Mouse (Mus musculus) neural tube, embryonic 11.5 days (tissue): ENCODE data around the gene Tmtc1. TPM values are rescaled to one million over a fixed set of nuclear protein-coding genes. Genes with fewer than 3 reads are reported as not detected.

ENCODE experiments used
- ATAC-seq: fragments of 200-750 bp; cut with Nextera tagmentation; 2 replicates; pipeline ENCODE4 v1.8.0; 2017; ENCODE audit warnings: moderate number of reproducible peaks, mild to moderate bottlenecking, moderate TSS enrichment, moderate library complexity; ENCODE audit not compliant: insufficient read depth, low FRiP score, low TSS enrichment
- DNase-seq: peaks from one replicate; pipeline ENCODE4 v3.0.0-alpha.2; 2015; ENCODE audit warnings: low spot score
- H3K27ac ChIP-seq: fragments of 300-500 bp; sonication (generic); 2 replicates; pipeline ENCODE4 v1.5.1; 2014; ENCODE audit warnings: low read depth, mild to moderate bottlenecking, low read length
- H3K27me3 ChIP-seq: fragments of 300-500 bp; sonication (generic); 2 replicates; pipeline ENCODE4 v1.6.1; 2014; ENCODE audit warnings: mild to moderate bottlenecking, low read length, mixed read lengths; ENCODE audit not compliant: control insufficient read depth, insufficient read depth
- H3K36me3 ChIP-seq: fragments of 300-500 bp; sonication (generic); 2 replicates; pipeline ENCODE4 v1.6.1; 2014; ENCODE audit warnings: mild to moderate bottlenecking, low read length, moderate library complexity, mixed read lengths; ENCODE audit not compliant: control insufficient read depth, insufficient read depth
- H3K4me1 ChIP-seq: fragments of 300-500 bp; sonication (generic); 2 replicates; pipeline ENCODE4 v1.6.1; 2014; ENCODE audit warnings: low read length, mixed read lengths; ENCODE audit not compliant: control insufficient read depth, insufficient read depth
- H3K4me2 ChIP-seq: fragments of 300-500 bp; sonication (generic); 2 replicates; pipeline ENCODE4 v1.6.1; 2014; ENCODE audit warnings: low read depth, mild to moderate bottlenecking, moderate library complexity
- H3K4me3 ChIP-seq: fragments of 300-500 bp; sonication (generic); 2 replicates; pipeline ENCODE4 v1.5.1; 2014; ENCODE audit warnings: low read depth, low read length
- H3K9ac ChIP-seq: fragments of 300-500 bp; sonication (generic); 2 replicates; pipeline ENCODE4 v1.6.1; 2014; ENCODE audit warnings: mild to moderate bottlenecking, low read length
- H3K9me3 ChIP-seq: fragments of 300-500 bp; sonication (generic); 2 replicates; pipeline ENCODE4 v1.6.1; 2016; ENCODE audit warnings: low read length; ENCODE audit not compliant: control insufficient read depth
- WGBS: fragments of 180-500 bp; shearing (Covaris S2); extraction: QIAGEN DNeasy Blood & Tissue Kit; methylation state at CpG from one replicate; pipeline ENCODE4 v1.1.7; 2014; 5-methylcytosine and 5-hydroxymethylcytosine counted together
- polyA plus RNA-seq: library from polyadenylated mRNA; unstranded; fragments of >200 nt; fragmentation: Nextera tagmentation; extraction: Ambion mirVana; gene quantifications from 2 replicates; pipeline ENCODE4 v1.2.1, GENCODE M21; 2014

Gene Tmtc1
- polyA plus RNA-seq, 1 experiment from 2014 or later = 1.4 TPM

- whole genome bisulfite sequencing = 70% methylated on average over 2 of the region's 2 CpGs
- Histone ChIP-seq H3K4me3 (no peak overlapping the region), H3K9me3 (no peaks in the 10 kb centered on the region), H3K27me3 (no peaks in the 10 kb centered on the region), H3K36me3 (no peaks in the 10 kb centered on the region), H3K9ac (no peak overlapping the region), H3K27ac (no peak overlapping the region), H3K4me2 (no peak overlapping the region), H3K4me1 (no peaks in the 10 kb centered on the region)
- DNase-seq = no peak
- ATAC-seq = no peak
Observed at GRCm38 (mm10) chr6:148406792-148407490, 37.2 kb downstream of the Tmtc1 start.

- 74% methylated on average over 2 of the region's 2 CpGs for WGBS
- H3K9me3 ChIP-seq = no peaks in the 10 kb centered on the region
- ATAC-seq = no peak
Observed at GRCm38 (mm10) chr6:148405599-148405998, 38.6 kb downstream of the Tmtc1 start.

GRCm38 (mm10) chr6:148404500-148404899 is 39.7 kb downstream of the Tmtc1 start:
- no peaks in the 10 kb centered on the region for H3K27me3 ChIP-seq
- no peak overlapping the region for H3K9ac ChIP-seq
- H3K4me3 ChIP-seq = no peak overlapping the region
- no peak overlapping the region for H3K27ac ChIP-seq
- H3K4me1 ChIP-seq = no peaks in the 10 kb centered on the region
- no peak for ATAC-seq
- H3K36me3 ChIP-seq = no peaks in the 10 kb centered on the region
- H3K4me2 ChIP-seq = no peak overlapping the region
- no peak for DNase-seq
- no peaks in the 10 kb centered on the region for H3K9me3 ChIP-seq
- 56% methylated on average over 1 of the region's 1 CpGs for WGBS

More at GRCm38 (mm10) chr6:148405599-148405998, 38.6 kb downstream of the Tmtc1 start:
- no peak for DNase-seq
- H3K9ac ChIP-seq = no peak overlapping the region
- no peak overlapping the region for H3K27ac ChIP-seq
- H3K4me1 ChIP-seq = no peaks in the 10 kb centered on the region
- no peak overlapping the region for H3K4me3 ChIP-seq
- no peaks in the 10 kb centered on the region for H3K36me3 ChIP-seq
- no peaks in the 10 kb centered on the region for H3K27me3 ChIP-seq
- no peak overlapping the region for H3K4me2 ChIP-seq

GRCm38 (mm10) chr6:148403761-148404160 is 40.4 kb downstream of the Tmtc1 start:
- Histone ChIP-seq H3K4me1 (no peaks in the 10 kb centered on the region), H3K9me3 (no peaks in the 10 kb centered on the region), H3K27ac (no peak overlapping the region), H3K36me3 (no peaks in the 10 kb centered on the region), H3K4me3 (no peak overlapping the region), H3K9ac (no peak overlapping the region), H3K4me2 (no peak overlapping the region), H3K27me3 (no peaks in the 10 kb centered on the region)
- no peak for DNase-seq
- ATAC-seq = no peak
- 86% methylated on average over 3 of the region's 3 CpGs for WGBS

GRCm38 (mm10) chr6:148401031-148401430 is 43.2 kb downstream of the Tmtc1 start:
- no peaks in the 10 kb centered on the region for H3K36me3 ChIP-seq

GRCm38 (mm10) chr6:148399541-148399940 is 44.6 kb downstream of the Tmtc1 start:
- Histone ChIP-seq H3K4me3 (no peak overlapping the region), H3K36me3 (no peaks in the 10 kb centered on the region), H3K9ac (no peak overlapping the region), H3K27ac (no peak overlapping the region), H3K4me2 (no peak overlapping the region), H3K9me3 (no peaks in the 10 kb centered on the region), H3K4me1 (no peaks in the 10 kb centered on the region), H3K27me3 (no peaks in the 10 kb centered on the region)
- 98% methylated on average over 2 of the region's 2 CpGs for WGBS
- DNase-seq (no peak), ATAC-seq (no peak)

More at GRCm38 (mm10) chr6:148401031-148401430, 43.2 kb downstream of the Tmtc1 start:
- Histone ChIP-seq H3K9me3 (no peaks in the 10 kb centered on the region), H3K4me2 (no peak overlapping the region), H3K27me3 (no peaks in the 10 kb centered on the region), H3K4me3 (no peak overlapping the region), H3K27ac (no peak overlapping the region), H3K9ac (no peak overlapping the region), H3K4me1 (no peaks in the 10 kb centered on the region)
- DNase-seq (no peak), ATAC-seq (no peak)
- 89% methylated on average over 6 of the region's 6 CpGs for WGBS

- Histone ChIP-seq H3K4me3 (no peak overlapping the region), H3K27me3 (no peaks in the 10 kb centered on the region), H3K4me1 (no peaks in the 10 kb centered on the region), H3K9ac (no peak overlapping the region), H3K9me3 (no peaks in the 10 kb centered on the region), H3K36me3 (no peaks in the 10 kb centered on the region), H3K4me2 (no peak overlapping the region), H3K27ac (no peak overlapping the region)
- no peak for ATAC-seq
- WGBS = 83% methylated on average over 2 of the region's 2 CpGs
- DNase-seq = no peak
Observed at GRCm38 (mm10) chr6:148398888-148399287, 45.3 kb downstream of the Tmtc1 start.

- 77% methylated on average over 5 of the region's 5 CpGs for WGBS
- ATAC-seq (no peak), DNase-seq (no peak)
- Histone ChIP-seq H3K4me3 (no peak overlapping the region), H3K36me3 (no peaks in the 10 kb centered on the region), H3K4me2 (no peak overlapping the region), H3K27me3 (no peaks in the 10 kb centered on the region), H3K9me3 (no peaks in the 10 kb centered on the region), H3K9ac (no peak overlapping the region), H3K4me1 (0 out of 2 replicates have a peak, but pooled peaks cover under 1% of the 10 kb centered on the region), H3K27ac (no peak overlapping the region)
Observed at GRCm38 (mm10) chr6:148397270-148397669, 46.9 kb downstream of the Tmtc1 start.

GRCm38 (mm10) chr6:148395272-148395671 is 48.9 kb downstream of the Tmtc1 start:
- Histone ChIP-seq H3K27me3 (no peaks in the 10 kb centered on the region), H3K9me3 (no peaks in the 10 kb centered on the region), H3K36me3 (no peaks in the 10 kb centered on the region), H3K27ac (no peak overlapping the region), H3K4me3 (no peak overlapping the region), H3K4me2 (no peak overlapping the region), H3K9ac (no peak overlapping the region), H3K4me1 (0 out of 2 replicates have a peak, but pooled peaks cover 4% of the 10 kb centered on the region)
- no peak for ATAC-seq
- DNase-seq = no peak
- 90% methylated on average over 3 of the region's 3 CpGs for WGBS
